In genomic region chr2:178213826-178214225, GRCm38 (mm10) we compare ENCODE assay signal across 23 mouse cellular contexts.
DNase-seq lines count a peak whose midpoint lies in the region; ATAC-seq and TF ChIP-seq lines count a peak whose summit lies in the region.
"Had no signal": no experiment of that assay in that cellular context is flagged by ENCODE, and none has a peak within 500 bp of the region (broad histone marks: within the 10 kb centered on the region; RNA-seq: fewer than 3 reads in every experiment).

No protein-coding gene starts in this region.

- H3K4me3 ChIP-seq in forebrain, postnatal 0 days (ENCODE audit: low read depth, low read length) = no peak overlapping the region
- no peak overlapping the region for H3K4me3 ChIP-seq in forebrain, embryonic 10.5 days
- H3K4me3 ChIP-seq in midbrain, embryonic 14.5 days (replicated peaks; ENCODE audit: low read depth, low read length) = no peak overlapping the region
- H3K4me3 ChIP-seq in midbrain, embryonic 13.5 days (replicated peaks) = no peak overlapping the region
- H3K4me3 ChIP-seq in hindbrain, embryonic 16.5 days (ENCODE audit: low read length) = no peak overlapping the region
- H3K4me3 ChIP-seq: gastrocnemius, adult 2 months; limb, embryonic 13.5 days; liver, embryonic 12.5 days; stomach, embryonic 15.5 days had no signal

- no peaks in the 10 kb centered on the region for H3K36me3 ChIP-seq in forebrain, postnatal 0 days (ENCODE audit: insufficient read depth)
- no peaks in the 10 kb centered on the region for H3K36me3 ChIP-seq in forebrain, embryonic 10.5 days (replicated peaks)
- no peaks in the 10 kb centered on the region for H3K36me3 ChIP-seq in midbrain, embryonic 14.5 days (ENCODE audit: control insufficient read depth, insufficient read depth, low read length)
- no peaks in the 10 kb centered on the region for H3K36me3 ChIP-seq in midbrain, embryonic 13.5 days
- no peaks in the 10 kb centered on the region for H3K36me3 ChIP-seq in hindbrain, embryonic 16.5 days (ENCODE audit: control insufficient read depth, insufficient read depth, low read length)
- H3K36me3 ChIP-seq: limb, embryonic 13.5 days; liver, embryonic 12.5 days; stomach, embryonic 15.5 days had no signal

- H3K27me3 ChIP-seq in forebrain, postnatal 0 days (ENCODE audit: insufficient read depth, low read length) = no peaks in the 10 kb centered on the region
- no peaks in the 10 kb centered on the region for H3K27me3 ChIP-seq in forebrain, embryonic 10.5 days (ENCODE audit: poor library complexity, severe bottlenecking)
- no peaks in the 10 kb centered on the region for H3K27me3 ChIP-seq in midbrain, embryonic 14.5 days (ENCODE audit: control insufficient read depth, insufficient read depth, low read length)
- no peaks in the 10 kb centered on the region for H3K27me3 ChIP-seq in midbrain, embryonic 13.5 days
- no peaks in the 10 kb centered on the region for H3K27me3 ChIP-seq in hindbrain, embryonic 16.5 days (replicated peaks; ENCODE audit: control insufficient read depth, insufficient read depth, low read length)
- H3K27me3 ChIP-seq: limb, embryonic 13.5 days; liver, embryonic 12.5 days; stomach, embryonic 15.5 days had no signal

- WGBS in forebrain, postnatal 0 days = 85% methylated on average over 2 of the region's 2 CpGs
- WGBS in forebrain, embryonic 10.5 days = 88% methylated on average over 2 of the region's 2 CpGs
- WGBS in midbrain, embryonic 14.5 days = 79% methylated on average over 2 of the region's 2 CpGs
- 92% methylated on average over 2 of the region's 2 CpGs for WGBS in midbrain, embryonic 13.5 days
- 77% methylated on average over 2 of the region's 2 CpGs for WGBS in hindbrain, embryonic 16.5 days

- no peak for DNase-seq in forebrain, postnatal 0 days
- DNase-seq in forebrain, embryonic 10.5 days (ENCODE audit: extremely low spot score, low spot score) = no peak
- peak; percentile 34 for DNase-seq in layer of hippocampus, adult 11-12 months (ENCODE audit: low spot score)
- DNase-seq in layer of hippocampus, adult 9-10 months (ENCODE audit: low spot score) = no peak
- no peak for DNase-seq in midbrain, embryonic 14.5 days
- DNase-seq: adrenal gland, postnatal 10 days; cerebellum, adult 9-10 months; gastrocnemius, adult 2 months; kidney, adult 2 months; lung, adult 18-20 months; lung, postnatal 10 days; retina, postnatal 1 day; right cerebral cortex, postnatal 4 days; thymus, postnatal 25 days had no signal

- H3K27ac ChIP-seq in forebrain, postnatal 0 days (ENCODE audit: low read depth, low read length) = no peak overlapping the region
- H3K27ac ChIP-seq in forebrain, embryonic 10.5 days = no peak overlapping the region
- H3K27ac ChIP-seq in midbrain, embryonic 14.5 days (replicated peaks; ENCODE audit: low read depth, low read length) = no peak overlapping the region
- no peak overlapping the region for H3K27ac ChIP-seq in midbrain, embryonic 13.5 days
- peak overlapping the region; percentile 6; the same call in 1 of the 2 replicates for H3K27ac ChIP-seq in hindbrain, embryonic 16.5 days (ENCODE audit: low read depth, low read length)
- H3K27ac ChIP-seq: gastrocnemius, adult 2 months; kidney, postnatal 0 days; limb, embryonic 13.5 days; liver, embryonic 12.5 days; stomach, embryonic 15.5 days had no signal

- no peaks in the 10 kb centered on the region for H3K9me3 ChIP-seq in forebrain, postnatal 0 days (ENCODE audit: low read length)
- no peaks in the 10 kb centered on the region for H3K9me3 ChIP-seq in forebrain, embryonic 10.5 days
- no peaks in the 10 kb centered on the region for H3K9me3 ChIP-seq in midbrain, embryonic 14.5 days (ENCODE audit: control insufficient read depth, low read length)
- H3K9me3 ChIP-seq in midbrain, embryonic 13.5 days = no peaks in the 10 kb centered on the region
- no peaks in the 10 kb centered on the region for H3K9me3 ChIP-seq in hindbrain, embryonic 16.5 days (ENCODE audit: control insufficient read depth, low read length)
- H3K9me3 ChIP-seq: limb, embryonic 13.5 days; liver, embryonic 12.5 days; stomach, embryonic 15.5 days had no signal

- no peak overlapping the region for H3K4me2 ChIP-seq in forebrain, postnatal 0 days (ENCODE audit: low read depth)
- H3K4me2 ChIP-seq in midbrain, embryonic 14.5 days (ENCODE audit: low read length) = no peak overlapping the region
- no peak overlapping the region for H3K4me2 ChIP-seq in midbrain, embryonic 13.5 days (replicated peaks)
- no peak overlapping the region for H3K4me2 ChIP-seq in hindbrain, embryonic 16.5 days (ENCODE audit: low read length)
- H3K4me2 ChIP-seq: limb, embryonic 13.5 days; liver, embryonic 12.5 days; stomach, embryonic 15.5 days had no signal

- no peak for TF ChIP-seq CTCF in forebrain, postnatal 0 days (IDR thresholded peaks at IDR 0.05; ENCODE audit: low read depth)

- no peaks in the 10 kb centered on the region for H3K4me1 ChIP-seq in forebrain, postnatal 0 days (ENCODE audit: insufficient read depth)
- H3K4me1 ChIP-seq in forebrain, embryonic 10.5 days = no peaks in the 10 kb centered on the region
- no peaks in the 10 kb centered on the region for H3K4me1 ChIP-seq in midbrain, embryonic 14.5 days (ENCODE audit: control insufficient read depth, insufficient read depth, low read length)
- no peaks in the 10 kb centered on the region for H3K4me1 ChIP-seq in midbrain, embryonic 13.5 days (replicated peaks)
- H3K4me1 ChIP-seq in hindbrain, embryonic 16.5 days (ENCODE audit: control insufficient read depth, insufficient read depth, low read depth, low read length) = no peaks in the 10 kb centered on the region
- H3K4me1 ChIP-seq: liver, embryonic 12.5 days; stomach, embryonic 15.5 days had no signal

- ATAC-seq in forebrain, postnatal 0 days = peak; percentile 73
- 0 out of 2 replicates have a peak, but pooled peaks have one; percentile 25 for ATAC-seq in midbrain, embryonic 14.5 days (ENCODE audit: low FRiP score, low TSS enrichment)
- no peak for ATAC-seq in midbrain, embryonic 13.5 days
- peak; percentile 79 for ATAC-seq in hindbrain, embryonic 16.5 days
- ATAC-seq in megakaryocyte progenitor cell, adult 5-6 weeks (replicated peaks; ENCODE audit: poor library complexity) = no peak
- ATAC-seq: forebrain, embryonic 14.5 days; inflammation-experienced regulatory T-cells, adult 6 months; liver, embryonic 12.5 days had no signal

- H3K9ac ChIP-seq in forebrain, postnatal 0 days = no peak overlapping the region
- H3K9ac ChIP-seq in midbrain, embryonic 14.5 days (replicated peaks; ENCODE audit: low read length) = no peak overlapping the region
- H3K9ac ChIP-seq in midbrain, embryonic 13.5 days (replicated peaks) = no peak overlapping the region
- H3K9ac ChIP-seq in hindbrain, embryonic 16.5 days (ENCODE audit: low read depth, low read length) = no peak overlapping the region
- H3K9ac ChIP-seq: limb, embryonic 13.5 days; liver, embryonic 12.5 days; stomach, embryonic 15.5 days had no signal

Comparison
In these comparisons a context has a peak if more than half of its experiments do, and no peak if none do; other contexts are left out.
1. ATAC-seq: peak in forebrain, postnatal 0 days (single experiment), midbrain, embryonic 14.5 days (single experiment) and hindbrain, embryonic 16.5 days (single experiment); none in midbrain, embryonic 13.5 days (single experiment) and megakaryocyte progenitor cell, adult 5-6 weeks (single experiment).